Mouse (Mus musculus): ENCODE measurements around the gene Anks1b.

GRCm38 (mm10) chr10:90235273-90235672, 362.0 kb downstream of the Anks1b start:
- no peak for TF ChIP-seq CTCF (IDR thresholded peaks at IDR 0.05; ENCODE audit: low read depth, low read length)
- TF ChIP-seq TAL1 (conservative IDR thresholded peaks at IDR 0.05; ENCODE audit: low read depth, low read length): no peak
- TF ChIP-seq POLR2AphosphoS5 (IDR thresholded peaks at IDR 0.05; ENCODE audit: insufficient replicate concordance, low read depth, low read length): no peak
- no peak for TF ChIP-seq GATA1 (IDR thresholded peaks at IDR 0.05; ENCODE audit: borderline replicate concordance, low read length)

Measured in G1E (cell line).